Mouse (Mus musculus): ENCODE results near the gene Cpn1. TPM values are rescaled to one million over a fixed set of nuclear protein-coding genes. Genes with fewer than 3 reads are reported as not detected.

Cpn1 gene
- polyA plus RNA-seq, 1 experiment from 2014 or later, result 0.24 TPM

GRCm38 (mm10) chr19:43930926-43931325 is 55.4 kb downstream of the Cpn1 start:
- Histone ChIP-seq H3K4me3 (no peak overlapping the region), H3K4me2 (replicated peaks) (no peak overlapping the region), H3K9ac (replicated peaks) (no peak overlapping the region), H3K36me3 (no peaks in the 10 kb centered on the region), H3K27ac (replicated peaks) (no peak overlapping the region), H3K4me1 (peaks cover 9% of the 10 kb centered on the region), H3K9me3 (no peaks in the 10 kb centered on the region), H3K27me3 (no peaks in the 10 kb centered on the region)
- ATAC-seq (ENCODE audit: low FRiP score, low read depth), result no peak
- 90% methylated on average over 6 of the region's 6 CpGs for WGBS

- no peak overlapping the region for H3K4me3 ChIP-seq
- 55% methylated on average over 7 of the region's 7 CpGs for WGBS
- no peak overlapping the region for H3K9ac ChIP-seq (replicated peaks)
- no peak overlapping the region for H3K4me2 ChIP-seq (replicated peaks)
- no peak overlapping the region for H3K27ac ChIP-seq (replicated peaks)
- H3K27me3 ChIP-seq, result no peaks in the 10 kb centered on the region
- no peaks in the 10 kb centered on the region for H3K9me3 ChIP-seq
- peaks cover 9% of the 10 kb centered on the region for H3K4me1 ChIP-seq
- no peak for ATAC-seq (ENCODE audit: low FRiP score, low read depth)
- H3K36me3 ChIP-seq, result no peaks in the 10 kb centered on the region
Measured at GRCm38 (mm10) chr19:43930366-43930765, 56.0 kb downstream of the Cpn1 start.

GRCm38 (mm10) chr19:43929869-43930268 is 56.5 kb downstream of the Cpn1 start:
- no peaks in the 10 kb centered on the region for H3K27me3 ChIP-seq
- H3K4me3 ChIP-seq, result no peak overlapping the region
- no peaks in the 10 kb centered on the region for H3K36me3 ChIP-seq
- no peak overlapping the region for H3K4me2 ChIP-seq (replicated peaks)
- no peak overlapping the region for H3K27ac ChIP-seq (replicated peaks)
- 17% methylated on average over 11 of the region's 11 CpGs for WGBS
- peaks cover 9% of the 10 kb centered on the region for H3K4me1 ChIP-seq
- H3K9ac ChIP-seq (replicated peaks), result no peak overlapping the region
- ATAC-seq (ENCODE audit: low FRiP score, low read depth), result no peak
- H3K9me3 ChIP-seq, result no peaks in the 10 kb centered on the region

GRCm38 (mm10) chr19:43927967-43928366 is 58.4 kb downstream of the Cpn1 start:
- no peaks in the 10 kb centered on the region for H3K9me3 ChIP-seq
- no peak overlapping the region for H3K9ac ChIP-seq (replicated peaks)
- H3K27me3 ChIP-seq, result no peaks in the 10 kb centered on the region
- H3K4me2 ChIP-seq (replicated peaks), result no peak overlapping the region
- H3K4me1 ChIP-seq, result peaks cover 9% of the 10 kb centered on the region
- no peak overlapping the region for H3K27ac ChIP-seq (replicated peaks)
- H3K4me3 ChIP-seq, result no peak overlapping the region
- ATAC-seq (ENCODE audit: low FRiP score, low read depth), result no peak
- 92% methylated on average over 5 of the region's 5 CpGs for WGBS
- H3K36me3 ChIP-seq, result no peaks in the 10 kb centered on the region

GRCm38 (mm10) chr19:43927057-43927456 is 59.3 kb downstream of the Cpn1 start:
- Histone ChIP-seq H3K9me3 (no peaks in the 10 kb centered on the region), H3K4me2 (replicated peaks) (no peak overlapping the region), H3K4me1 (peaks cover 9% of the 10 kb centered on the region), H3K27me3 (no peaks in the 10 kb centered on the region), H3K4me3 (no peak overlapping the region), H3K9ac (replicated peaks) (no peak overlapping the region), H3K36me3 (no peaks in the 10 kb centered on the region), H3K27ac (replicated peaks) (no peak overlapping the region)
- 85% methylated on average over 10 of the region's 10 CpGs for WGBS
- ATAC-seq (ENCODE audit: low FRiP score, low read depth), result no peak

- 83% methylated on average over 10 of the region's 10 CpGs for WGBS
- H3K4me1 ChIP-seq, result peaks cover 9% of the 10 kb centered on the region
- H3K4me3 ChIP-seq, result no peak overlapping the region
- no peak overlapping the region for H3K9ac ChIP-seq (replicated peaks)
- no peaks in the 10 kb centered on the region for H3K36me3 ChIP-seq
- no peak for ATAC-seq (ENCODE audit: low FRiP score, low read depth)
- H3K27ac ChIP-seq (replicated peaks), result no peak overlapping the region
- H3K9me3 ChIP-seq, result no peaks in the 10 kb centered on the region
- H3K4me2 ChIP-seq (replicated peaks), result no peak overlapping the region
- 0 out of 2 replicates have a peak, but pooled peaks cover 2% of the 10 kb centered on the region for H3K27me3 ChIP-seq
Measured at GRCm38 (mm10) chr19:43926141-43926987, 60.0 kb downstream of the Cpn1 start.

- Histone ChIP-seq H3K9ac (replicated peaks) (no peak overlapping the region), H3K4me3 (no peak overlapping the region), H3K27me3 (peaks cover 11% of the 10 kb centered on the region; the same call in 1 of the 2 replicates), H3K36me3 (no peaks in the 10 kb centered on the region), H3K4me2 (replicated peaks) (no peak overlapping the region), H3K4me1 (peaks cover 5% of the 10 kb centered on the region; the same call in 1 of the 2 replicates), H3K9me3 (no peaks in the 10 kb centered on the region), H3K27ac (replicated peaks) (no peak overlapping the region)
- ATAC-seq (ENCODE audit: low FRiP score, low read depth), result no peak
- 79% methylated on average over 8 of the region's 8 CpGs for WGBS
Measured at GRCm38 (mm10) chr19:43924361-43924760, 62.0 kb downstream of the Cpn1 start.

GRCm38 (mm10) chr19:43922963-43923362 is 63.4 kb downstream of the Cpn1 start:
- WGBS, result 93% methylated on average over 7 of the region's 7 CpGs
- no peak overlapping the region for H3K4me3 ChIP-seq
- H3K4me1 ChIP-seq, result peaks cover 5% of the 10 kb centered on the region; the same call in 1 of the 2 replicates
- H3K27ac ChIP-seq (replicated peaks), result no peak overlapping the region
- H3K9ac ChIP-seq (replicated peaks), result no peak overlapping the region
- no peaks in the 10 kb centered on the region for H3K36me3 ChIP-seq
- no peak for ATAC-seq (ENCODE audit: low FRiP score, low read depth)
- H3K4me2 ChIP-seq (replicated peaks), result no peak overlapping the region
- peaks cover 11% of the 10 kb centered on the region; the same call in 1 of the 2 replicates for H3K27me3 ChIP-seq
- no peaks in the 10 kb centered on the region for H3K9me3 ChIP-seq

- Histone ChIP-seq H3K27ac (replicated peaks) (no peak overlapping the region), H3K36me3 (no peaks in the 10 kb centered on the region), H3K9me3 (no peaks in the 10 kb centered on the region), H3K27me3 (peaks cover 11% of the 10 kb centered on the region; the same call in 1 of the 2 replicates), H3K4me1 (peaks cover 5% of the 10 kb centered on the region; the same call in 1 of the 2 replicates), H3K9ac (replicated peaks) (no peak overlapping the region), H3K4me3 (no peak overlapping the region), H3K4me2 (replicated peaks) (no peak overlapping the region)
- ATAC-seq (ENCODE audit: low FRiP score, low read depth), result no peak
- WGBS, result 62% methylated on average over 13 of the region's 13 CpGs
Measured at GRCm38 (mm10) chr19:43921410-43921809, 64.9 kb downstream of the Cpn1 start.

- WGBS, result 18% methylated on average over 32 of the region's 32 CpGs
- Histone ChIP-seq H3K27me3 (peaks cover 11% of the 10 kb centered on the region; the same call in 1 of the 2 replicates), H3K4me1 (peaks cover 5% of the 10 kb centered on the region; the same call in 1 of the 2 replicates), H3K4me3 (no peak overlapping the region), H3K9ac (replicated peaks) (no peak overlapping the region), H3K36me3 (no peaks in the 10 kb centered on the region), H3K27ac (replicated peaks) (no peak overlapping the region), H3K9me3 (no peaks in the 10 kb centered on the region), H3K4me2 (replicated peaks) (peak overlapping the region; percentile 21; the same call in 1 of the 2 replicates)
- ATAC-seq (ENCODE audit: low FRiP score, low read depth), result no peak
Measured at GRCm38 (mm10) chr19:43920453-43921300, 65.7 kb downstream of the Cpn1 start.

GRCm38 (mm10) chr19:43919841-43920240 is 66.5 kb downstream of the Cpn1 start:
- 84% methylated on average over 4 of the region's 4 CpGs for WGBS
- H3K27ac ChIP-seq (replicated peaks), result no peak overlapping the region
- H3K36me3 ChIP-seq, result no peaks in the 10 kb centered on the region
- peaks cover 11% of the 10 kb centered on the region; the same call in 1 of the 2 replicates for H3K27me3 ChIP-seq
- H3K4me2 ChIP-seq (replicated peaks), result no peak overlapping the region
- no peak for ATAC-seq (ENCODE audit: low FRiP score, low read depth)
- no peaks in the 10 kb centered on the region for H3K9me3 ChIP-seq
- no peak overlapping the region for H3K4me3 ChIP-seq
- peaks cover 5% of the 10 kb centered on the region; the same call in 1 of the 2 replicates for H3K4me1 ChIP-seq
- H3K9ac ChIP-seq (replicated peaks), result no peak overlapping the region

GRCm38 (mm10) chr19:43918834-43919233 is 67.5 kb downstream of the Cpn1 start:
- WGBS, result 84% methylated on average over 3 of the region's 3 CpGs
- H3K4me3 ChIP-seq, result no peak overlapping the region
- no peak overlapping the region for H3K9ac ChIP-seq (replicated peaks)
- H3K4me1 ChIP-seq, result peaks cover 5% of the 10 kb centered on the region; the same call in 1 of the 2 replicates
- H3K4me2 ChIP-seq (replicated peaks), result no peak overlapping the region
- H3K36me3 ChIP-seq, result no peaks in the 10 kb centered on the region
- no peak overlapping the region for H3K27ac ChIP-seq (replicated peaks)
- H3K9me3 ChIP-seq, result no peaks in the 10 kb centered on the region
- ATAC-seq (ENCODE audit: low FRiP score, low read depth), result no peak
- H3K27me3 ChIP-seq, result peaks cover 11% of the 10 kb centered on the region; the same call in 1 of the 2 replicates

Measured in midbrain, embryonic 12.5 days (tissue).